Mouse (Mus musculus): Measurements from ENCODE around the gene Kcnc1. TPM values are rescaled to one million over a fixed set of nuclear protein-coding genes. Genes with fewer than 3 reads are reported as not detected.

The Kcnc1 gene
- polyA plus RNA-seq, 1 experiment = not detected

DNA sequence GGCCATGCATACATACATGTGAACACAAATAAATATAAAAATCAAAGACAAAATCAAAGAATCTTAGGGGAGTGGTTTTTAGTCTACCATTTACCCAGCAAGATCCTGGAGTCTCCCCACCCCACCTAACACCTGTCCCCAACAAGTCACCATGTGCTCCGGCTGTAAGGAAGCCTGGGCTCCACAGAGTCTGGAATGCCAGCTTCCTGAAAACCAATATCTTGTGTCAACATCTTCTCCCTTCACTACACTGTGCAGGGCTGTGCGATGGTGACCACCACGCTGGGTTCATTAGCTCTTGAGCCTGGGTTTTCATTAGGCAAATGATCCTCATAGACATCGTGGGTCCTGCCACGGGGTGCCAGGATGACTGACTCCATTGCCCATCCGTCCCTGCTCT, 87.9 kb downstream of the Kcnc1 start:
- H3K27ac ChIP-seq (ENCODE audit: insufficient read depth, low read length) = no peak overlapping the region
- H3K4me3 ChIP-seq (ENCODE audit: insufficient read depth, low read length) = no peak overlapping the region
- no peaks in the 10 kb centered on the region for H3K4me1 ChIP-seq (ENCODE audit: control insufficient read depth, insufficient read depth, low read length)
- no peak for TF ChIP-seq CTCF (IDR thresholded peaks at IDR 0.05; ENCODE audit: borderline replicate concordance, insufficient read depth, low read length)
- TF ChIP-seq POLR2A (IDR thresholded peaks at IDR 0.05; ENCODE audit: low read depth, low read length) = no peak

GRCm38 (mm10) chr7:46486761-46487160, 90.5 kb downstream of the Kcnc1 start:
- Histone ChIP-seq H3K4me3 (ENCODE audit: insufficient read depth, low read length) (no peak overlapping the region), H3K27ac (ENCODE audit: insufficient read depth, low read length) (no peak overlapping the region), H3K4me1 (ENCODE audit: control insufficient read depth, insufficient read depth, low read length) (no peaks in the 10 kb centered on the region)
- TF ChIP-seq CTCF (IDR thresholded peaks at IDR 0.05; ENCODE audit: borderline replicate concordance, insufficient read depth, low read length) (no peak), POLR2A (IDR thresholded peaks at IDR 0.05; ENCODE audit: low read depth, low read length) (no peak)

GRCm38 (mm10) chr7:46487354-46487753, 91.1 kb downstream of the Kcnc1 start:
- Histone ChIP-seq H3K4me3 (ENCODE audit: insufficient read depth, low read length) (no peak overlapping the region), H3K4me1 (ENCODE audit: control insufficient read depth, insufficient read depth, low read length) (no peaks in the 10 kb centered on the region), H3K27ac (ENCODE audit: insufficient read depth, low read length) (no peak overlapping the region)
- TF ChIP-seq CTCF (IDR thresholded peaks at IDR 0.05; ENCODE audit: borderline replicate concordance, insufficient read depth, low read length) (no peak), POLR2A (IDR thresholded peaks at IDR 0.05; ENCODE audit: low read depth, low read length) (no peak)

Other genes starting within 250 kb of the Kcnc1 start
- not detected in 2 replicates for gene Abcc8, start 216.5 kb upstream of the Kcnc1 start, polyA plus RNA-seq (2011; ENCODE audit: insufficient read length, low read depth, missing spikeins)
- not detected in 2 replicates for gene Ush1c, start 158.0 kb upstream of the Kcnc1 start, polyA plus RNA-seq (2011; ENCODE audit: insufficient read length, low read depth, missing spikeins)
- gene Otog, start 155.5 kb upstream of the Kcnc1 start, polyA plus RNA-seq (2011; ENCODE audit: insufficient read length, low read depth, missing spikeins) = not detected in 2 replicates
- gene Myod1, start 20.0 kb upstream of the Kcnc1 start, polyA plus RNA-seq (2011; ENCODE audit: insufficient read length, low read depth, missing spikeins) = not detected in 2 replicates
- gene Sergef, start 243.3 kb downstream of the Kcnc1 start, polyA plus RNA-seq (2011; ENCODE audit: insufficient read length, low read depth, missing spikeins) = 6.3 and 7.1 TPM in 2 replicates